Mouse (Mus musculus) lung, postnatal 0 days (tissue): ENCODE data around the gene Rex1bd. TPM values are rescaled to one million over a fixed set of nuclear protein-coding genes. Genes with fewer than 3 reads are reported as not detected.

ENCODE experiments used
- ATAC-seq: fragments of 200-750 bp; cut with Nextera tagmentation; 2 replicates; pipeline ENCODE4 v1.8.0; 2017; ENCODE audit warnings: moderate library complexity
- DNase-seq: peaks from one replicate; pipeline ENCODE4 v3.0.0-alpha.2; 2016; ENCODE audit warnings: low spot score
- H3K27ac ChIP-seq: fragments of 300-500 bp; sonication (generic); 2 replicates; pipeline ENCODE4 v1.5.1; 2014; ENCODE audit warnings: antibody characterized with exemption, mild to moderate bottlenecking, low read length, mixed read lengths
- H3K27me3 ChIP-seq: fragments of 300-500 bp; sonication (generic); replicated peaks from 2 replicates; pipeline ENCODE4 v1.6.1; 2014; ENCODE audit warnings: low read length, mixed read lengths; ENCODE audit not compliant: insufficient read depth
- H3K36me3 ChIP-seq: fragments of 300-500 bp; sonication (generic); 2 replicates; pipeline ENCODE4 v1.6.1; 2014; ENCODE audit warnings: low read length, mixed read lengths; ENCODE audit not compliant: insufficient read depth
- H3K4me1 ChIP-seq: fragments of 300-500 bp; sonication (generic); 2 replicates; pipeline ENCODE4 v1.6.1; 2014; ENCODE audit warnings: antibody characterized with exemption, low read depth, low read length, mixed read lengths; ENCODE audit not compliant: insufficient read depth
- H3K4me2 ChIP-seq: fragments of 300-500 bp; sonication (generic); replicated peaks from 2 replicates; pipeline ENCODE4 v1.6.1; 2014; ENCODE audit warnings: low read depth, mild to moderate bottlenecking, low read length, moderate library complexity, mixed read lengths
- H3K4me3 ChIP-seq: fragments of 300-500 bp; sonication (generic); 2 replicates; pipeline ENCODE4 v1.5.1; 2014; ENCODE audit warnings: low read depth, low read length
- H3K9ac ChIP-seq: fragments of 300-500 bp; sonication (generic); replicated peaks from 2 replicates; pipeline ENCODE4 v1.6.1; 2014; ENCODE audit warnings: low read depth, mild to moderate bottlenecking
- H3K9me3 ChIP-seq: fragments of 300-500 bp; sonication (generic); 2 replicates; pipeline ENCODE4 v1.6.1; 2016; ENCODE audit warnings: low read length, mixed read lengths
- CTCF ChIP-seq: IDR thresholded peaks from 2 replicates; pipeline ENCODE4 v1.5.1; 2016; ENCODE audit warnings: antibody characterized with exemption, mild to moderate bottlenecking
- EP300 ChIP-seq: IDR thresholded peaks from 2 replicates; pipeline ENCODE4 v1.6.1; 2016; ENCODE audit warnings: antibody characterized with exemption, mild to moderate bottlenecking, control low read depth
- WGBS: fragments of 180-500 bp; shearing (Covaris S2); extraction: QIAGEN DNeasy Blood & Tissue Kit; methylation state at CpG from one replicate; pipeline ENCODE4 v1.1.7; 2014; 5-methylcytosine and 5-hydroxymethylcytosine counted together
- polyA plus RNA-seq: library from polyadenylated mRNA; unstranded; fragments of >200 nt; fragmentation: Nextera tagmentation; extraction: Ambion mirVana; gene quantifications from 2 replicates; pipeline ENCODE4 v1.2.1, GENCODE M21; 2015

The Rex1bd gene
- polyA plus RNA-seq, 1 experiment from 2014 or later: 117 TPM

- H3K27ac ChIP-seq: no peak within 1 kb of the TSS
- peak within 1 kb of the TSS; percentile 49 for H3K4me3 ChIP-seq
- H3K9ac ChIP-seq: peak within 1 kb of the TSS; percentile 26; the same call in 1 of the 2 replicates
- under 1% methylated on average over 49 of the region's 93 CpGs for WGBS
- H3K36me3 ChIP-seq: no peaks in the 10 kb centered on the region
- peaks cover 50% of the 10 kb centered on the region for H3K27me3 ChIP-seq
- TF ChIP-seq CTCF (no peak), EP300 (no peak)
- no peak for DNase-seq
- no peaks in the 10 kb centered on the region for H3K9me3 ChIP-seq
- H3K4me2 ChIP-seq: peak within 1 kb of the TSS; percentile 82
- peaks cover 28% of the 10 kb centered on the region for H3K4me1 ChIP-seq
- peak; percentile 15; the same call in 1 of the 2 replicates for ATAC-seq
These were observed 13.6 kb downstream of the Rex1bd start, which contains the start of gene Crlf1 for GRCm38 (mm10) chr8:70492664-70493640. Gene Crlf1, plus strand, starts transcription at chr8:70493158.

DNA sequence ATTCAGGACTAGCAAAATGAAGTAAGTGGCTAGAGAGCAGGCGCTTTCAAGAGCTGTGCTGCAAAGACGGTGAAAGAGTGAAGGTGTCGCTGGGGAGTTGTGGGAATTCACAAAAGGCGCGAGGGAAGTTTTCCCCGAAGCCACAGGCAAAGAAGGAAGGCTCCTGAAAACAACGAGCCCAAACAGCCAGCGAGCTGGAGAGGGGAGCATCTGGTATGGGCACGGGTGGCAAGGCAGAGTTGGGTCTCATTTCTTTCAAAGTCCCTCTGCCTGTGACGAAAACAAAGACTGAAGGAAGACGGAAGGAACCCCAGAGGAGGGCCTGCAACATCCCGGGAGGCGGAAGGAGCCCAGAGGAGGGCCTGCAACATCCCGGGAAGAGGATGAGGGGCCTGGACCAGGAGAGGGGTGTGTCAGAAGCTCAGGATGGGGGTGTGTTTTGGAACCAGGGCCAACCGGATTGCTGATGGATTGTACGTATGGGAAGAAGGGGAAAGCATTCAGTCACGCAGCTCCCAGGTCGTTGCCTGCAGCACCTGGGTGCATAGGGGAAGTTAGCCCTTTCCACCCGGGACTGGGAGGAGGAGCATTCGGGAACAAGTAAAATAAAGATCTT lies 15.6 kb downstream of the Rex1bd start:
- H3K9ac ChIP-seq: no peak overlapping the region
- WGBS: 5% methylated on average over 20 of the region's 20 CpGs
- H3K27ac ChIP-seq: peak overlapping the region; percentile 57
- H3K4me1 ChIP-seq: peaks cover 28% of the 10 kb centered on the region
- peaks cover 51% of the 10 kb centered on the region for H3K27me3 ChIP-seq
- no peak overlapping the region for H3K4me3 ChIP-seq
- no peak for TF ChIP-seq EP300
- no peak for TF ChIP-seq CTCF
- H3K36me3 ChIP-seq: no peaks in the 10 kb centered on the region
- ATAC-seq: no peak
- H3K9me3 ChIP-seq: no peaks in the 10 kb centered on the region
- DNase-seq: peak; percentile 45
- H3K4me2 ChIP-seq: peak overlapping the region; percentile 82; the same call in 1 of the 2 replicates

DNA sequence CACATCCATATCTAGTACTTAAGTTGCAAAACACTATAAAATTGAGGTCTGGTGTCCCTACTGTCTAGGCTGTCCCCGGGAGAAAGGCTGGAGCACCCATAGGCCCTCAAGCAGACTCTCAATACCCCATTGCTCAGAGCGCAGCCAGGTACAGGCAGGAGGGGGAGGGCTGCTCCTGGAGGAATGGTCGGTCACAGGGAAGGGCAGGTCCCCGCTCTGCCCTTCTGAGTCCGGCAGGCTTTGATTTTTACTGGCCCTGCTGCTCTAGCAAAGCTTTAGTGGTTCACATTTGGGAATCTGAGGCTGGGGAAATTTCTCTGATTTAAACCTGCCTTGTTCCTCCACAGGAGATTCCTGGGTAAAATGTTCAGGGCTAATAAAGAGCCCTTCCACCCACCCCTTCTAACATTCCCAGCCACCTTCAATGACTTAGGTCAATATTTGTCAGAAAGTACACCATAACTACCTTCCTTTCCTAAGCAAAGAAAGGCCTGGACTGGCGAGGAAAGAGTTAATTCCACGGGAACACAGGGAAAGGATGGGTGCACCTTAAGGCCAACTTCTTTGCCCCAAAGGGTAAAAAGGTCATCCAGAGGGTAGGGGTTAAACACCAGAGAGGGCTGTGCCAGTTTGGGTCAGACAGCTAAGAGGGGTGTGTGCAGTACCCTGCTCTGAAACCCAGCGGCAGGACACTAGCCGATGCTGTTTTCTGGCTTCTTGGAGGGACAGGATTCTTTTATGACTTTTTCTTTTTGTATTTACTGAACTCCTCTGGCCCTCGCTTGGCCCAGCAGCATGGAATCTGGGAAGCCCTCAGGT lies 16.3 kb downstream of the Rex1bd start:
- peak overlapping the region; percentile 88 for H3K27ac ChIP-seq
- DNase-seq: peak; percentile 75

DNA sequence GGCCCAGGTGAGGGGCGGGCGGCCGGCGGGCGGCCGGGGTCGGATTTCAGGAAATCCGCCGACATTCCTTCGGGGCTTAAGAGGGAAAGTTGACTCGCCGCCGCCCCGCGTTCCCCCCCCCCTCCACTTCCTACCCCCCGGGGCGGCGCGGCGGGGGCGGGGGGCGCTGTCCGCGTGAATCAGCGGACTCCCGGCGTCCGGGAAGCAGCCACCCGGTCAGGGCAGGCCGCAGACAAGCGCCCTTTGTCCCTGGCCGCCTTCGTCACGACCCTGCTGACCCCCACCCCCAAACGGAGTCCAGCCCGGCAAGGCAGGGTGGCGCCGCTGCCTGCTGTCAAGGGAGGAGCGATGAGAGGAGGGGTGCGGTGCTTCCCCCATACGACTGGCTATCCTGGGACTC lies 17.0 kb downstream of the Rex1bd start:
- no peak for DNase-seq
- Histone ChIP-seq H3K36me3 (no peaks in the 10 kb centered on the region), H3K4me3 (peak overlapping the region; percentile 29), H3K4me1 (peaks cover 23% of the 10 kb centered on the region), H3K9me3 (no peaks in the 10 kb centered on the region), H3K27me3 (peaks cover 53% of the 10 kb centered on the region), H3K27ac (peak overlapping the region; percentile 88), H3K9ac (0 out of 2 replicates have a peak overlapping the region, but pooled peaks have one; percentile 12), H3K4me2 (peak overlapping the region; percentile 60)
- peak; percentile 18; the same call in 1 of the 2 replicates for ATAC-seq
- under 1% methylated on average over 24 of the region's 41 CpGs for WGBS
- no peak for TF ChIP-seq EP300
- no peak for TF ChIP-seq CTCF

More for the DNA sequence above, 16.3 kb downstream of the Rex1bd start:
- Histone ChIP-seq H3K9ac (no peak overlapping the region), H3K36me3 (no peaks in the 10 kb centered on the region), H3K4me3 (peak overlapping the region; percentile 29; the same call in 1 of the 2 replicates), H3K27me3 (peaks cover 56% of the 10 kb centered on the region), H3K9me3 (no peaks in the 10 kb centered on the region), H3K4me1 (peaks cover 23% of the 10 kb centered on the region), H3K4me2 (peak overlapping the region; percentile 82)
- peak; percentile 50 for ATAC-seq
- WGBS: 19% methylated on average over 10 of the region's 10 CpGs
- TF ChIP-seq CTCF (no peak), EP300 (peak; percentile 64)

DNA sequence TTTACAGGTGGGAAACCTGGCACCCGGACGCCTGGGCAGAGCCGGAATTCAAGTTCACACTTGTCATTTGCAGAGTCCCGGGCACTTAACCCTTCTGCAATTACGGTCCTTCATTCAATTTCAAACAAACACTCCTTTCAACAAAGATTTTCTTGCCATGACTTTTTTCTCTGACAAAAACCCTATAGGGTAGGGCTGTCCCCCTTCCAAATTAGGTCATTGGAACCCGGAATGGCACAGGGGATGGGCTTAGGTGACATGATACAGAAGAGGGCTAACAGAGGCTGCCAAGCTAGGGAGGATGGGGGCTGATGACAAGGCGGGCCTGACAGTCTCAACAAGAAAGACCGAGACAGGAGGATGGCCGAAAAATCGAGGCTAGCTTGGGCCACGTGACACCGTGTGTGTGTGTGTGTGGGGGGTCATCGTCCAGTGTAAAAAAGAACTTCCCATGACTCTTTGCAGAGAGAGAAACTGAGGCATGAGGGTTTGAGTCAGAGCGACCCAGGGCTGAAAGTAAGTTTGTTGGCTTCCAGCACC lies 17.6 kb downstream of the Rex1bd start:
- 2% methylated on average over 14 of the region's 14 CpGs for WGBS
- Histone ChIP-seq H3K9me3 (no peaks in the 10 kb centered on the region), H3K27me3 (peaks cover 49% of the 10 kb centered on the region), H3K36me3 (no peaks in the 10 kb centered on the region), H3K4me1 (peaks cover 23% of the 10 kb centered on the region), H3K9ac (no peak overlapping the region), H3K4me2 (peak overlapping the region; percentile 60), H3K4me3 (peak overlapping the region; percentile 29), H3K27ac (peak overlapping the region; percentile 88)
- ATAC-seq: no peak
- TF ChIP-seq EP300 (no peak), CTCF (no peak)
- DNase-seq: no peak
